Mouse (Mus musculus): ENCODE results near the gene Ppfia4. TPM values are rescaled to one million over a fixed set of nuclear protein-coding genes. Genes with fewer than 3 reads are reported as not detected.

Ppfia4 gene
- total RNA-seq (2012; rRNA removed) (0.21 and 0.30 TPM in 2 replicates), total RNA-seq (2014; rRNA removed) (1.2 and 1.8 TPM in 2 replicates), polyA plus RNA-seq (2012; ENCODE audit: insufficient read length, low read depth) (5.1 and 5.4 TPM in 2 replicates)

DNA sequence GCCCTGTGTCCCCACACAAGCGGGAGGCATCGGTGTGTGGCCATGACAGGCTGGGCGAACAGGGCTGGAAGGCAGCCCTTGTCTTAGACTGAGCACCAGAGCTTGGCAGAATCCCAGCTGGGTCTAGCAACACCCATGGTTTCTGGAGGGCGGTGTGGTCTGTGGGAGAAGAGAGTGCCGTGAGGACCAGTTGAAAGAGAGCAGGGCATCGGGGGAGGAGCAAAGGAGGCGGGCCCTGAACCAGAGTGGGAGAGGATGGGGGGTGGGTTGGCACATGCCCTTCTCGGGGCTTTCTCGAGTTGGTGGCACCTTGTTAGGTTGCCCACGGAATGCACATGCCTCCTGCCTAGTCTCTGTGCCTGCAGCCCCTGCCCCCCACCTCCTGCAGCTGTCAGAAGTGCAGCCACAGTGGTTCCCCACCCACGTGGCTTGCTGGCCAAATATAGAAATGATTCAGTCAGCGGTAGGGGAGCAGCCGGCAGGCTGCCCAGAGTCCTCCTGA is at the start of gene Ppfia4:
Gene Ppfia4 (minus strand): TSS at position 159 of the 502 bp plus-strand sequence.
- no peak within 1 kb of the TSS for H3K9ac ChIP-seq (ENCODE audit: insufficient read depth, low read depth)
- TF ChIP-seq MEF2A (IDR thresholded peaks at IDR 0.05; ENCODE audit: borderline replicate concordance, low read depth, low read length) (peak; percentile 98), CTCF (conservative IDR thresholded peaks at IDR 0.05 in 1 of 2, IDR thresholded peaks at IDR 0.05 in 1 of 2; ENCODE audit: low read depth in 2 of 2, low read length in 2 of 2) (no peak), UBTF (IDR thresholded peaks at IDR 0.05; ENCODE audit: low read depth, low read length) (no peak), MAX (IDR thresholded peaks at IDR 0.05; ENCODE audit: low read length) (peak; percentile 85), GABPA (IDR thresholded peaks at IDR 0.05; ENCODE audit: insufficient replicate concordance, low read depth, low read length) (no peak), HCFC1 (IDR thresholded peaks at IDR 0.05; ENCODE audit: low read depth, low read length) (no peak), JUN (IDR thresholded peaks at IDR 0.05; ENCODE audit: insufficient read depth, low read depth, low read length) (0 out of 2 replicates have a peak, but pooled peaks have one; percentile 8), ELF1 (IDR thresholded peaks at IDR 0.05; ENCODE audit: low read depth, low read length) (no peak), TCF12 (IDR thresholded peaks at IDR 0.05; ENCODE audit: low read depth, low read length) (peak; percentile 68; the same call in 1 of the 2 replicates), BHLHE40 (IDR thresholded peaks at IDR 0.05; ENCODE audit: low read depth, low read length) (peak; percentile 77), ZMIZ1 (IDR thresholded peaks at IDR 0.05; ENCODE audit: low read depth, low read length) (no peak), ZKSCAN1 (IDR thresholded peaks at IDR 0.05; ENCODE audit: borderline replicate concordance, low read depth, low read length) (no peak), CHD1 (IDR thresholded peaks at IDR 0.05; ENCODE audit: low read depth, low read length) (no peak), USF2 (conservative IDR thresholded peaks at IDR 0.05; ENCODE audit: low read depth, low read length) (peak; percentile 37; the same call in 1 of the 2 replicates), USF1 (IDR thresholded peaks at IDR 0.05; ENCODE audit: low read depth, low read length) (peak; percentile 67), IRF4 (IDR thresholded peaks at IDR 0.05; ENCODE audit: low read depth, low read length) (0 out of 2 replicates have a peak, but pooled peaks have one; percentile 49), ZNF384 (IDR thresholded peaks at IDR 0.05; ENCODE audit: low read depth, low read length) (no peak), SMC3 (IDR thresholded peaks at IDR 0.05; ENCODE audit: low read depth, low read length) (no peak), POLR2AphosphoS2 (IDR thresholded peaks at IDR 0.05; ENCODE audit: low read depth, low read length) (no peak), POLR2A (IDR thresholded peaks at IDR 0.05; ENCODE audit: low read depth, low read length) (no peak), RAD21 (IDR thresholded peaks at IDR 0.05; ENCODE audit: low read depth, low read length) (no peak), MXI1 (IDR thresholded peaks at IDR 0.05; ENCODE audit: low read depth, low read length) (peak; percentile 81), MYC (IDR thresholded peaks at IDR 0.05; ENCODE audit: low read depth, low read length) (peak; percentile 68; the same call in 1 of the 2 replicates), ETS1 (conservative IDR thresholded peaks at IDR 0.05; ENCODE audit: low read depth, low read length) (peak; percentile 82), RCOR1 (conservative IDR thresholded peaks at IDR 0.05; ENCODE audit: low read depth, low read length) (no peak), MAFK (IDR thresholded peaks at IDR 0.05; ENCODE audit: insufficient replicate concordance, low read length) (no peak), EP300 (IDR thresholded peaks at IDR 0.05; ENCODE audit: low read length) (peak; percentile 51; the same call in 1 of the 2 replicates), TBP (conservative IDR thresholded peaks at IDR 0.05; ENCODE audit: low read depth, low read length) (no peak), NELFE (IDR thresholded peaks at IDR 0.05; ENCODE audit: low read depth, low read length) (no peak), E2F4 (IDR thresholded peaks at IDR 0.05; ENCODE audit: insufficient replicate concordance, low read depth, low read length) (no peak), MAZ (IDR thresholded peaks at IDR 0.05; ENCODE audit: low read depth, low read length) (0 out of 2 replicates have a peak, but pooled peaks have one; percentile 34), ZC3H11A (IDR thresholded peaks at IDR 0.05; ENCODE audit: low read depth, low read length) (no peak), JUND (conservative IDR thresholded peaks at IDR 0.05; ENCODE audit: low read depth, low read length) (no peak), PAX5 (IDR thresholded peaks at IDR 0.05; ENCODE audit: low read length) (no peak), NRF1 (IDR thresholded peaks at IDR 0.05; ENCODE audit: low read depth, low read length) (no peak), CHD2 (IDR thresholded peaks at IDR 0.05; ENCODE audit: low read length) (0 out of 2 replicates have a peak, but pooled peaks have one; percentile 52), SIN3A (IDR thresholded peaks at IDR 0.05; ENCODE audit: low read length) (peak; percentile 34; the same call in 1 of the 2 replicates), KAT2A (IDR thresholded peaks at IDR 0.05; ENCODE audit: insufficient replicate concordance, low read length) (no peak)
- no peaks in the 10 kb centered on the region for H3K27me3 ChIP-seq (replicated peaks)
- in situ Hi-C loops (cut with MboI; ENCODE audit: low pct_ligation_motif_present, low pct_unique_long_range_greater_than_20kb, low sequenced_read_pairs) (no loop called here), dilution Hi-C loops (cut with MboI; ENCODE audit: extremely low pct_ligation_motif_present, extremely low pct_unique_long_range_greater_than_20kb, low sequenced_read_pairs) (no loop called here)
- H3K9me3 ChIP-seq (replicated peaks; ENCODE audit: low read length) = no peaks in the 10 kb centered on the region
- no peaks in the 10 kb centered on the region for H3K79me2 ChIP-seq (replicated peaks; ENCODE audit: control insufficient read depth, extremely low read depth, insufficient read depth, poor library complexity, severe bottlenecking)
- peak within 1 kb of the TSS; percentile 60 for H3K4me2 ChIP-seq (ENCODE audit: insufficient read depth, low read depth, poor library complexity, severe bottlenecking)
- no peaks in the 10 kb centered on the region for H3K36me3 ChIP-seq (replicated peaks in 1 of 2; ENCODE audit: control insufficient read depth in 1 of 2, insufficient read depth in 1 of 2, low read length in 1 of 2)
- H3K27ac ChIP-seq (ENCODE audit: insufficient read depth, low read depth) = no peak within 1 kb of the TSS
- H3K4me3 ChIP-seq (replicated peaks in 1 of 3; ENCODE audit: low read depth in 2 of 3, low read length in 2 of 3, poor library complexity in 1 of 3) = peak within 1 kb of the TSS in 1 of 3 experiments; percentile 19
- H3K4me1 ChIP-seq (ENCODE audit: control insufficient read depth in 1 of 2, insufficient read depth in 2 of 2) = peaks cover 23 to 53% of the 10 kb centered on the region in 2 experiments
- DNase-seq (ENCODE audit: extremely low read depth) = peak; percentile 57

Data from CH12.LX (cell line).